Mouse (Mus musculus): ENCODE results near the gene Mmp23.
"Not testable (repeated sequence)": the region's sequence is repeated elsewhere in the genome, so short reads cannot be mapped to it uniquely, and the experiment has no call there.

Gene Mmp23

DNA sequence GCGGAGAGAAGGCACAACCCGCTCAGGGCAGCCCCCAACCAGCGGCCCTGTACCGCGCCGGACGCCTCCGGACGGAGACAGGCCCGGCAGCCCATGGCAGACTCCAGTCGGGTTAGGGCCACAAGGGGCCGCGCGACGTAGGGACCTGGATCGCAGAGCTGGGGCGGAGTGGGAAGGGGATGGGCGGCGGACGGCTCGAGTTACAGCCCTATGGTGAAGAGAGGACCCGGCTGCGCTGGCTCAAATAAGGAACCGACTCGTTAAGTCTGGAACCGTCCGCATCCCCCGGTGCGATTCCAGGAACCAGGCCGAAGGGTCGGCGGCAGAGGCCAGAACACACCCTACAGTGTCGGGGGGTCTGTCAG is at the start of gene Mmp23:
Gene Mmp23 (minus strand): TSS at position 299 of the 365 bp plus-strand sequence.
- DNase-seq (ENCODE audit: low spot score in 2 of 2), result peak; percentile 52 to 70

DNA sequence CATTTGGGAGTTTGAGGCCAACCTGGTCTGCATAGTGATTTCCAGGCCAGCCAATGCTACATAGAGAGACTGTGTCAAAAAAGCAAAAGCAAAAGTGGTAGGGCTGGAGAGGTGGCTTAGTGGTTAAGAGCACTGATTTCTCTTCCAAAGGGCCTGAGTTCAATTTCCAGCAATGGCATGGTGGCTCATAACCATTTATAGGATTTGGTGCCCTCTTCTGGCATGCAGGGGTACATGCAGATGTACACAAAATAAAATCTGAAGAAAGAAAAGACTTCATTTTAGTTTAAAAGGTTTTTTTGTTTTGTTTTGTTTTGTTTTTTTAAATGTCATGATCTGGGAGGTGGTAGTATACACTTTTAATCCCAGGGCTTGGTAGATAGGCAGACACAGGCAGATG is 47.2 kb upstream of the Mmp23 start:
- no peak for DNase-seq (ENCODE audit: low spot score in 2 of 2)

DNA sequence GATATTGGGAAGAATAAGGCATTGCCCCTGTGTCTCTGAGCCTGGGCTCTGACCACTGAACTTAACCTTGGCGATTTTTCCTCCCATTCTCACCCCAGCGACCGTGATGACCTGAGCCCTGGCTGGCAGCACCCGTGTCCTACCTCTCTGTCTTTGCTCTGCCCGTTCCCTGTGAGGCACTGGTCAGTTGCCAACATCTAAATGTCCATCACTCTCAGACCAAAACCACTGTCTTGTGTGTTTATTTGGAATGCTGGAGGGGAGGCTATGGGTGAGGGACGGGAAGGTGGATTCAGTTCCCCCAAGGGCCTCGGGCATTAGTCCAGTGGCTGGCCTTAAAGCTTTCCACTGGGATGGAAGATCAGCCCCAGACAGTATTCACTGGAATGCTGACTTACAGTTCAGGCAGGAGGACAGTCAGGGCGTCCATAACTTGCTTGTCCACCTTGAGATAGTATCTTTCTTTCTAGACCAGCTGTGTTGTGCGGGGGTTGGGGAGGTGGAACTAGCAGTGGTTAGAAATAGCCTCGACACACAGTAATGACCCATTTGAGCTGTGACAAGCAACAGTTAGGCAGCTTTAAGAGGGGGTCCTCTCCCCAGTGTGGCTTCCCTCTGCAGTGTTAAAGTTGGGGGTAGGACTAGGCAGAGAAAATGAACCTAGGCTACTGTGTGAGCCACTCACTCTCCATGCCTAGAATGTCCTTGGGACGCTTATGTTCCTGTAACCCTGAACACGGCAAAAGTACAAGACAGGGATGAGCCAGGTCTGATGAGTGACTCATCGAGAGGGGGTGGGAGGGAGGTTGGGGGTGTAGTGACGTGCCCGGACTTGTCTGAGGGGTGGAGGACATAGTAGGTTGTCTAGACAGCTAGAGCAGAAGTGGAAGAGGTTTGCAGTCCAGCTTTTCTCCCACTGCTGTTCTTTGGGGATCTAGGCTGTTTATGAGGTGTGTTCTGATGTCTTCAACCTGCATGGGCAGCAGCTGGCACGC is 43.4 kb upstream of the Mmp23 start:
- no peak for DNase-seq (ENCODE audit: low spot score in 2 of 2)

DNA sequence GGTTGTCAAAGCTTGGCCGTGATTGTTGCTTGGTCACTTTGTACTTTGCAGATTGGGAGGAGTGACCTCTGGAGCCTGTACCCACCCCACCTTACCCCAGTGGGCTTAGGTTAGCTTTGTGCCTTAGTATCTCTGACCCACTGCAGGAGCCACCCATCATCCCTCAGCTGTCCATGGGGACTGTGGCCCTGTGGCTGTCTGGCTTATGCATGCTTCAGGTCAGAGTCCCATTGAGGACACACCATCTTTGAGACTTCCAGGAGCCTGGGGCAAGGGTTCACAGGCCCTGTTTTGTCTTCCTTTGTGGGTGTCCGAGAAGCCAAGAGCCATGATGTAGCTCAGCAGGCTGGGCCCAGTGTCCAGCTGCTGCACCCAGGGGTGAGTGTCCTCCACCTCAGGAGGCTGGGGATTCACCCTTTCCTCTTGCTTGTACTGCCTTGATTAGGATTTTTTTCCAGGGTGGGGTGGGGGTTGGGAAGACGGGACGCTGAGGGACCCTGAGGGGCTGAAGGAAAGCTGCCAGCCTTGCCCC is 42.4 kb upstream of the Mmp23 start:
- DNase-seq (ENCODE audit: low spot score in 2 of 2), result no peak

DNA sequence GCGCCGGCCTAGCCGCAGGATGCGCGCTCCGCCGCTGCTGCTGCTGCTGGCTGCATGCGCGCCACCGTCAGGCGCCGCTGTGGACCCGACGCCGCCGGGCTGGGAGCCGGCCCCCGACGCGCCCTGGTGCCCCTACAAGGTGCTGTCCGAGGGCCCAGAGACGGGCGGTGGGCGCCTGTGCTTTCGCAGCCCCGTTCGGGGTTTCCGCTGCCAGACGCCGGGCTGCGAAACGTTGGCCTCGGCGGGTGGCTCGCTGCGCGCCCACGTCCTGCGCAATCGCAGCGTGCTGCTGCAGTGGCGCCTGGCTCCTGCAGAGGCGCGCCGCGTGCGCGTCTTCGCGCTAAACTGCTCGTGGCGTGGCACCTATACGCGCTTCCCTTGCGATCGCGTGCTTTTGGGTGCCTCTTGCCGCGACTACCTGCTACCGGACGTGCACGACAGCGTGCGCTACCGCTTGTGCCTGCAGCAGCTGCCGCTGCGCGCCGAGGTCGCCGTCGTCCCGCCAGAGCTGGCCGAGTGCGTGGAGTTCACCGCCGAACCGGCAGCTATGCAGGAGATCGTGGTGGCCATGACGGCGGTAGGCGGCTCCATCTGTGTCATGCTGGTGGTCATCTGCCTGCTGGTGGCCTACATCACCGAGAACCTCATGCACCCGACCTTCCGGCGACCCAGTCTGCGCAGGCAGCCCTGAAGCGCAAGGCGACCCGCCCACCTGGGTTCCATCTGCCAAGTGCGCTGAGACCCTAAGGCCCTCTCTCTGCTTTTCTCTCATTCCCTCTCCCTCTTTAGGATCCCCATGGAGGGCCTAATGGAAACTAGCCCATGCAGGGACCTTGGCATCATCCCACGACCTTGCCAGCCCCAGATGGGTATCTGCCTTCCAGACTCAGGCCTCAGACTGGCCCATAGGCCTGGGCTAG is 41.6 kb upstream of the Mmp23 start:
- DNase-seq (ENCODE audit: low spot score in 2 of 2), result peak; percentile 54 to 57

DNA sequence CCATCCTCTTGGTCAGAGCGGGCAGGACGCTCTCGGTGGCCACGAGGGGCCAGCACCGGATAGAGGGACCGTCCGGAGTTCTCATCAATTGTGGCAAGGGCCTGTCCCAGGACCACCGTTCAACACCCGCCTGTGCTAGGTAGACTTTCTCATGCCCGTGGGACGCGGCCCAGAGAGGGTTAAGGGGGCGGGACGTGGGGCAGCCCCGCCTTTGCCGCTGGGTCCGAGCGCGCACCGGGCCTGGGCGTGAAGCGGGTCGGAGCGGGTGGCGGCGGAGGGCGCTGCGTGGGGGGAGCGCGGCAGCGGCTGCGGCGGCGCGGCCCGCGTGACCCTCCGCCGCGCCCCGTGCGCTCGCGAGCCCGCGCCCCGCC is 40.9 kb upstream of the Mmp23 start, which contains the start of gene Fndc10:
Gene Fndc10 (plus strand): TSS at position 232 of the 371 bp plus-strand sequence.
- peak; percentile 53 to 61 for DNase-seq (ENCODE audit: low spot score in 2 of 2)

DNA sequence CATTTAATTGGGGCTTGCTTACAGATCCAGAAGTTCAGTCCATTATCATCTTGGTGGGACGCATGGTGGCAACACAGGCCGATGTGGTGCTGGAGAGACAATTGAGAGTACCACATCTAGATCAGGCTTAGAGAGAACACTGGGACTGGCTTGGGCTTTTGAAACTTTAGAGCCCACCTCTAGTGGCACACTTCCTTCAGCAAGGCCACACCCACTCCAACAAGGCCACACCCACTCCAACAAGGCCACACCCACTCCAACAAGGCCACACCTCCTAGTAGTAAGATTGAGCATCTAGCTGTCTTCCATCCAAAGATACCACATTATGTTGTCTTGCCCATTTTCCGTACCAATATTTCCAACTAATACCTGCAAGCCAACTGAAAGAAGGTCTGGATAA is 39.2 kb upstream of the Mmp23 start:
- DNase-seq (ENCODE audit: low spot score in 2 of 2), result no peak

DNA sequence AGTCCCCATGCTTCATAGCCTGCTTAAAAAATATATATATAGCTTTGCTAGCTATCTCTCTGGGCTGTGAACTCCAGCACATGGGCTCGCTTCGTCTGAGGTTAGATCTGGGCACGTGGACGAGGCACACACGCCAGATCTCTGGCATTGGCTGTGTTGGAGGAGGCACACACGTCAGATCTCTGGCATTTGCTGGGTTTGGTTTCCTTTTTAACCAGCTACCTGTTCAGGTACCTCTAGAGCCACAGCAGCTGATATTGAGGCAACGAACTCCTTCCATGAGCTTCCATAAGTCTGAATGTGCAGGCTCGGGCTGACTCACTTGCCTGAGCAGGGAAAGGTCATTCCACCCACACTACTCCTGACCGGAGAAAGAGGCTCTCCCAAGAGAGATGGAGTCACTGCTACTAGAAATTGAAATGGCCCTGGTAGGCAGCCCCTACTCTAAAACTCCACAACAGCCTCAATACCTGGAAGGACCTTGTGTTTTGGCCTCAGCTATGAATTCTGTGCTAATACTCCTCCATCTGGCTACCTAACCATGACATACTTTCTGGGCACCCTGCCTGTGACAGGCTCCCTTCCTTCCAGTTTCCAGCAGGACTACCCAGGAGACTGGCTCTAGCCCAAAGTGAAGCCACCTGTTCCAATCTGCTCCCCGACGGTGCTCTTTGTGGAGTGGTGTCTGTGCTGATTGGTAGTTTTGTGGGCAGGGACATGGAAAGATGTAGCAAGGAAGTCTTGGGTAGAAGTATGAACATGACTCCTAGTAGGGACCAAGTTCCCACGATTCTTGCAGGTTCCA is 37.6 kb upstream of the Mmp23 start:
- DNase-seq (ENCODE audit: low spot score in 2 of 2), result no peak

DNA sequence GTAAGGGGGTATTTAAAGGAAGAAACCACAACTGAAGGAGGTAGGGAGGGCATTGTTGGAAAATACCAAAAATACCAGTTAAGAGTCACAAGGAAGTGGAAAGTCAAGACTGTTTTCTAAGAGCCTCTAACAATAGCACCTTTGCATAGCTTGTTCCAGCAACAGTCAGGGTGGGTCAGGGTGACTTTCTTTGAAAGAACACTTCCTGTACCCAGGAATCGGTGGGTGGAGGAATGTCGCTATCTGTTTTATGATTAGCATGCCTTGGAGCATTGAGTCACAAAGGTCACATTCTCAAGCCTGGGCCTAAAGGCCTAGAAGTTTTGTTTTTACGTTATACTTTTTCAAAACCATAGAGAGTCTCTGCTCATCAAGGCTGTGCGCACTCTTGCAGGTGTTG is 34.6 kb upstream of the Mmp23 start:
- DNase-seq (ENCODE audit: low spot score in 2 of 2), result not testable (repeated sequence)

DNA sequence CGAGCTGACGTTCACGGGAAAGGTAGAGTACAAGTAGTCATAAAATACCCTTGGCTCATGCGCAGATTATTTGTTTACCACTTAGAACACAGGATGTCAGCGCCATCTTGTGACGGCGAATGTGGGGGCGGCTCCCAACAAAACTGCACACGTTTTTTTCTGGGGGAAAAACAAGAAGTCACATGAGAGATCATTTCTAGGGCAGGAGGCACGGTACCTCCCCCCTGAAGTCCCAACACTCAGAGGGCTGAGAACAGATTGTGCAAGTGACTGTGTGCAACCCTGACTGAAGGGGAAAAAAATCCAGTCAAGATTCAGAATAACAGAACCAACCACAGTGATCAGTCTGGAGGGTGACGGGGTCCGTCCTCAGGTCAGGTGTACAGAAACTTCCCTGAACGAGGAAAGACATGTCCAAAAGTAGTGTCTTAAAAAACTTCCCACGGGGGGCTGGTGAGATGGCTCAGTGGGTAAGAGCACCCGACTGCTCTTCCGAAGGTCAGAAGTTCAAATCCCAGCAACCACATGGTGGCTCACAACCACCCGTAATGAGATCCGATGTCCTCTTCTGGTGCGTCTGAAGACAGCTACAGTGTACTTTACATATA is 30.6 kb upstream of the Mmp23 start:
- DNase-seq (ENCODE audit: low spot score in 2 of 2), result not testable (repeated sequence)

DNA sequence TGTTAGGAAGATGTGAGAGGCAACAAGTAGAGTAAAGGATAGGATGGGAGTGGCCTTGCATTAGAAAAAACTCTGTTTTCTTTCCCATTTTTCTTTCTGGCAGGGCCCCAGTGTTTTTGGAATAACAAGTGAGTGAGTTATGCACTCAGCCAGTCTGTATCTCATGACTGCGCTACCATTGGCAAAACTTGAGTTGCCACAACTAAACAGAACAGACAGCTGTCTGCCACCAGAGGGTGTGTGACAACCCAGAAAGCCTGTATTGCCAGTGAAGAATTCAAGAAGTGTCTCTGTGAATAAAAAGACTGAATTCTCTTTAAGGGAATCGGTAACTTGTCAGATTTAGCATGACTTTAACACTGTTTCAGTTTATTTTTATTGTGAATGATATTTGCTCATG is 22.8 kb upstream of the Mmp23 start:
- DNase-seq (ENCODE audit: low spot score in 2 of 2), result no peak

DNA sequence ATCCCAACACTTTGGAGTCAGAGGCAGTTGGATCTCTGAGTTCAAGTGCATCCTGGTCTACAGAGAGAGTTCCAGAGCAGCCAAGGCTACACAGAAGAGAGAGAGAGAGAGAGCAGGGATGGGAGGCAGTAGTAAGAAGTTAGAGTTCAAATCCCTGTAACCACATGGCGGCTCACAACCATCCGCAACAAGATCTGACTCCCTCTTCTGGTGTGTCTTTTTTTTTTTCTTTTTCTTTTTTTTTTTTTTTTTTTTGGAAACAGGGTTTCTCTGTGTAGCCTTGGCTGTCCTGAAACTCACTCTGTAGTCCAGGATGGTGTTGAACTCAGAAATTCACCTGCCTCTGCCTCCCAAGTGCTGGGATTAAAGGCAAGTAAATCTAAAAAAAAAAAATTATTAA is 18.9 kb upstream of the Mmp23 start:
- no peak for DNase-seq (ENCODE audit: low spot score in 2 of 2)

DNA sequence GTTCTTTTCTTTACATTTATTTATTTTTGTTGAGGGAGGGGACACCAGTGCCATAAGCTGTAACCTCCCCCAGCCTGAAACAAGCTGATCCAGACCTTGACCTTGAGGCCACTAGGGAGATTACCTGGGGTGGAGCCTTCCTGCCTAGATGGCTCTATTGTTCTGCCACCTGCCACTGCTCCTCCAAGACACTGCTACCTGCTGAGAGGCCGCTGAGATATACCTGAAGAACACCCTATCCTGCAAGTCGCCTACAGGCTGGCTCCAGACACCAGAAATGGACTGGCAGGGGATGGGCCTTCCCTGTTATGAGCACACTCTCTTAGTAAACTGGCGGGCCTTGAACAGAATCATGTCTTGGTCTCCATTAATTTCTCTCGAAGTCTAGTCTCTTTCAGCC is 17.1 kb upstream of the Mmp23 start:
- DNase-seq (ENCODE audit: low spot score in 2 of 2), result not testable (repeated sequence)

DNA sequence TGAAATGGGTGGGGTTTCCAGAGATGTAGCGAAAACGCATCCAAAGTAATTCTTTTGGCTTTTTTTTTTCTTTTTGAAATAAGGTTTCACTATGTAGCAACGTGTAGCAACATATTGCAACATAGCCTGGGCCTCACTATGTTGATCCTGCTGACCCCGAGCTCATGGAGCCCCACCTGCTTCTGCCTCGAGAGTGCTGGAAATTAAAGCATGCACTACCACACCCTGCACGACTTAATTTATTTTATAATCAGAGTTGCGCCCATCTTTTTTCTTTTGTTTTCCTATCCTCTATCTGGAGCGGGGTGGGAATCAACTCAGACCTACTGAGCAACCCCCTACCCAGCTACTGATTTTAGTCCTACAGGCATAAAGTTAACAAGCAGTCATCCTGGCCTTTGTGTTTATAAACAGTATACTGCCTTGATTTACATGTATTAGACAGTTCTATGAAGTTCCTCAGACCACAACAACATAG is 16.5 kb upstream of the Mmp23 start:
- DNase-seq (ENCODE audit: low spot score in 2 of 2), result no peak

DNA sequence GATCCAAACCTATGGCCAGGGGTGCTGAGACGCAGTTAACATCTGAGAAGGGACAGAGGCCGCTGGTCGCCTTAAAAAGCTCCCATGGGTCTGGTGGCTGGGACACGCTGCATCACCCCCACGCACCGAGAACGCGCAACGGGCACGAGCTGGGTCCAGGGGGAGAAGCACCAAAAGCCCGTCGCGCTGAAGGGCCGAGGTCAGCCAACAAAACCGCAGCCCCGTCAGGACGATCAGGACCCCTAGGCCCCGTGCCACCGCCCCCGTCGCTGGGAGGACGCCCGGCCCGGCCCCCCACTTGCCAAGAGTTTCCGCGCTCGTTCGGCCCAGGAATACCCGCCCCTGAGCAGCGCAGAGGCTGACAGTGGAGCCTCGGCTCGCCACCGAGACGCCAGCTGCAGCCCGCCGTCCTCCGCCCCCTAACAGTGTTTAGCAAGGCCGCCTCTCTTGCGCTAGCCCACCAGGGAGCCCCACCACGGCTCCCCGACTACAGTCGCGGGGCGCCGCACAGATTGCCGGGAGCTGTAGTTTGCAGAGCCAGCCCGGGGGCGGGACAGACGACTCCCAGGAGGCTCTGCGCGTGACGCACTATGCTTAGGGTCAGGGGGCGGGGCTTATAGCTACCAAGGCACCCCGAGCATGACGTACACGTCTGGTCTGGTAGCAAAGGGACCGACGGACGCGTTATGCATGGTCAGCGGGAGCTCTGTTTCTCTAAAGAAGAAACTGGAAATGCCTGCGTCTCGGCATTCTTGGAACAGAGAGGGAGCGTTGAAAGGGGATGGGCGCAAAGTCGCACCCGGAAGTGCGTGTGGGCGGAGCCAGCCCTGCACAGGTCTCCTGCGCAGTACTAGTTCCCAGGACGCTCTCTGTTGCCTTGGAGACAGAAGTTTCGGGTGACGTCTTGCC is 15.8 kb upstream of the Mmp23 start, which contains the start of gene Mib2:
Gene Mib2 (minus strand): TSS at position 510 of the 909 bp plus-strand sequence.
- DNase-seq (ENCODE audit: low spot score in 2 of 2), result peak; percentile 94 to 95

DNA sequence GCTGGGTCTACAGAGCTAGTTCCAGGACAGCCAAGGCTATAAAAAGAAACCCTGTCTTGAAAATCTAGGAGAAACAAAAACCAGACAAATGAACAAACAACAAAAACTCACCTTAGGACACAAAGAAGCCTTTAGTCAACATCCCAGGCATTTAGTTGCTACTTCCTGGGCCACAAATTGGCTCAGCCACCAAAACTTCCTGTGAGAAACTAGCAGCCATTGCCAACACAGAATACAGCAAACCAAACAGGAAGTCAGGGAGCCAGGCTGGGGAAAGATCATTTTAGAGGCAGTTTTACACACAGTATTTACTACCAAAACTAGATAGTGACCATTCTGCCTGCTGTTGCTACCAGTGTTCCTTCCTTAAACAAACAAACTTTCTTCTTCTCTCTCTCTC is 13.7 kb upstream of the Mmp23 start:
- no peak for DNase-seq (ENCODE audit: low spot score in 2 of 2)

DNA sequence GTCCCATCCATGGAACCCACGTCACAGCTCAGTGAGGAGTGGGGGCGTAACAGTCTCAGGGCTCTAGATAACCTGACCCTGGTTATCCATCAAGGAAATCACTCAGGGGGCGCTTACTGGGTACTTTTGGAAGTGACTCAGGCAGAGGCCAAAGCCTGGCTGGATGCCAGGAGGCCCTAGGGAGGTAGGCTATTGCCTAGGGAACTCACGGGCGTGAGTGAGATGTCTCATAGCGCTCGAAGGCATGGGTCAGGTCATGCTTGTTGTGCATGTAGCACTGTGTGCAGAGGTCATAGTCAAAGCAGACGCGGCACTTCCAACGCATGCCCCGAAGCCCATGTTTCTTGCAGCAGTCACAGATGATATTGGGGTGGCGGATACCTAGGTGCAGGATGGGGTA is 7.5 kb upstream of the Mmp23 start:
- DNase-seq (ENCODE audit: low spot score in 2 of 2), result peak in 1 of 2 experiments; percentile 61

DNA sequence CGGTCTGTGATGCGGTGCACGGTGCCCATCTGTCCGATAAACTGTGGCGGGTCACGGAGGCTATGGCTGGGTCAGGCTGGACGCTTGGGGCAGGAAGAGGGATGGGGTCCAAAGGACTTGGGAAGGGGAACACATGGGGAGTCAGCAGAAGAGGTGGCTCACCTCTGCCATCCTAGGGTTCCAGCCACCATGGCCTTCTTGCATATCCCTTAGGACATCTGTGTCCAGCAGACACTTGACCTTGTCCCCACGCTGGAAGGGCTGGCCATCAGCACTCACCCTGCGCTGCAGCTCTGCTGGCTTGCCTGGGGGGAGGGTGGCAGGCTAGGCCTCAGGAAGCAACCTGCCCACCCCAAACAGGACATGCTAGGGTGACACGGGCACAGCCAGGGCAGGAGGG is 5.8 kb upstream of the Mmp23 start:
- DNase-seq (ENCODE audit: low spot score in 2 of 2), result no peak

DNA sequence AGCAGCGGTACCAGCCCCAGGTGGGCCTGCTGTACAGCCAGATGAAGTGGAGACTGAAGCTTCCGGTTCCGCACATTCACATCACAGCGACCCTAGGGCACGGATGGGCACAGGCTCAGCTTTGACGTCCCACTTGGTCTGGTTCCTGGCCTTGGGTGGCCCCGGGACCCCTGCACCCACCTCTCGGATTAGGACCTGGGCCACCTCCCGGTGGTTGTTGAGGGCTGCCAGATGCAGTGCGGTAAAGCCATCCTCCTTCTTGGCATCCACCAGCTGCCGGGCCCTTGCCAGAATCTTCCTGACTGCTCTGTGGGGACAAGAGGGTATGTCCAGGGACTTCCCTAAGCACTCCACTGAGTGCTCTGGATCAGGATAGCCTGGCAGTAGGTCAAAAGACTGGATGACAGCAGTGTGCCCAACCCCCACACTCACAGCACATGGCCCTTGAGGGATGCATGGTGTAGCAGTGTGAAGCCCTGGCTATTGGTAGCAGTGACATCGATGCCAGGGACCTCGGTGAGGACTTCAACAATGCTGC is 3.1 kb upstream of the Mmp23 start:
- DNase-seq (ENCODE audit: low spot score in 2 of 2), result no peak
